Mouse (Mus musculus) forebrain, embryonic 14.5 days (tissue): ENCODE measurements around the gene Tef. TPM values are rescaled to one million over a fixed set of nuclear protein-coding genes. Genes with fewer than 3 reads are reported as not detected.

Experiments
- ATAC-seq: fragments of 200-750 bp; cut with Nextera tagmentation; 2 replicates; pipeline ENCODE4 v1.8.0; 2017; ENCODE audit warnings: mild to moderate bottlenecking, moderate library complexity
- DNase-seq: peaks from one replicate; pipeline ENCODE4 v3.0.0-alpha.2; 2015; ENCODE audit warnings: low spot score
- H3K27ac ChIP-seq: fragments of 300-500 bp; sonication (generic); 2 replicates; pipeline ENCODE4 v1.5.1; 2014; ENCODE audit warnings: low read depth, mild to moderate bottlenecking, control low read depth, low read length, moderate library complexity
- H3K27me3 ChIP-seq: fragments of 300-500 bp; sonication (generic); replicated peaks from 2 replicates; pipeline ENCODE4 v1.6.1; 2014; ENCODE audit warnings: low read length, control low read depth, mixed read lengths; ENCODE audit not compliant: control insufficient read depth, insufficient read depth
- H3K36me3 ChIP-seq: fragments of 300-500 bp; sonication (generic); 2 replicates; pipeline ENCODE4 v1.6.1; 2014; ENCODE audit warnings: low read length, control low read depth; ENCODE audit not compliant: control insufficient read depth, insufficient read depth
- H3K4me1 ChIP-seq: fragments of 300-500 bp; sonication (generic); 2 replicates; pipeline ENCODE4 v1.6.1; 2014; ENCODE audit warnings: antibody characterized with exemption, low read length, control low read depth; ENCODE audit not compliant: control insufficient read depth, insufficient read depth
- H3K4me2 ChIP-seq: fragments of 300-500 bp; sonication (generic); 2 replicates; pipeline ENCODE4 v1.6.1; 2014; ENCODE audit warnings: mild to moderate bottlenecking, control low read depth, low read length
- H3K4me3 ChIP-seq: fragments of 300-500 bp; sonication (generic); 2 replicates; pipeline ENCODE4 v1.5.1; 2014; ENCODE audit warnings: low read depth, low read length, control low read depth
- H3K9ac ChIP-seq: fragments of 300-500 bp; sonication (generic); 2 replicates; pipeline ENCODE4 v1.6.1; 2014; ENCODE audit warnings: mild to moderate bottlenecking, low read length, control low read depth, moderate library complexity
- H3K9me3 ChIP-seq: fragments of 300-500 bp; sonication (generic); replicated peaks from 2 replicates; pipeline ENCODE4 v1.6.1; 2016; ENCODE audit warnings: low read length, control low read depth, mixed read lengths; ENCODE audit not compliant: control insufficient read depth
- WGBS: fragments of 180-500 bp; shearing (Covaris S2); extraction: QIAGEN DNeasy Blood & Tissue Kit; methylation state at CpG from one replicate; pipeline ENCODE4 v1.1.7; 2014; 5-methylcytosine and 5-hydroxymethylcytosine counted together
- polyA plus RNA-seq: library from polyadenylated mRNA; unstranded; fragments of >200 nt; fragmentation: Nextera tagmentation; extraction: Ambion mirVana; gene quantifications from 2 replicates; pipeline ENCODE4 v1.2.1, GENCODE M21; 2014

Tef gene
- polyA plus RNA-seq, 1 experiment from 2014 or later = 15.1 TPM

- no peak for DNase-seq
- no peaks in the 10 kb centered on the region for H3K27me3 ChIP-seq
- H3K4me3 ChIP-seq = no peak overlapping the region
- no peaks in the 10 kb centered on the region for H3K9me3 ChIP-seq
- ATAC-seq = no peak
- no peak overlapping the region for H3K4me2 ChIP-seq
- peaks cover 4% of the 10 kb centered on the region; the same call in 1 of the 2 replicates for H3K4me1 ChIP-seq
- no peak overlapping the region for H3K9ac ChIP-seq
- H3K36me3 ChIP-seq = no peaks in the 10 kb centered on the region
- no peak overlapping the region for H3K27ac ChIP-seq
- WGBS = 56% methylated on average over 7 of the region's 7 CpGs
These were observed 35.0 kb downstream of the Tef start for GRCm38 (mm10) chr15:81836966-81837920.

GRCm38 (mm10) chr15:81838554-81839235 lies 36.5 kb downstream of the Tef start:
- H3K4me1 ChIP-seq = peaks cover 4% of the 10 kb centered on the region; the same call in 1 of the 2 replicates
- no peaks in the 10 kb centered on the region for H3K27me3 ChIP-seq
- no peak for ATAC-seq
- no peak overlapping the region for H3K4me2 ChIP-seq
- DNase-seq = peak; percentile 19
- no peak overlapping the region for H3K27ac ChIP-seq
- H3K4me3 ChIP-seq = no peak overlapping the region
- H3K9ac ChIP-seq = no peak overlapping the region
- 50% methylated on average over 14 of the region's 14 CpGs for WGBS
- no peaks in the 10 kb centered on the region for H3K36me3 ChIP-seq
- H3K9me3 ChIP-seq = no peaks in the 10 kb centered on the region

DNA sequence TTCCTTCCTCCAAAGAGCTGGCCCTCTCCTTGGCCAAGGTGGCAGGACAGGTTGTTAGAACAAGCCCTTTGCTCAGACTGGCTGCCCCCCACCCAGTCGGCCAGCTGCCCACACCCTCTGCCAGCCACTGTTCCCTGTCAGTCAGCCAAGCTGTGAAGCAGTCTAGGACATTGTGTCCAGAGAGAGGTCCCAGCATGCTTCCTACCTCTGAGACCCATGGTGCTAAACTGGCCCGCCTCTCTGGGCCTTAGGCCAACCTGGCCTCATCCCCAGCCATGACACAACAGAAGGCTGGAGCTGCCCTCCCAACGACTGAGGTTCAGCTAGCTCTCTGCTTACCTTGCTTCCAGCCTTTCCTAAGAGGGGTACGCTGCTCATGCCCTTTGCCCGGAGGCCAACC lies 37.4 kb downstream of the Tef start:
- Histone ChIP-seq H3K9me3 (no peaks in the 10 kb centered on the region), H3K27me3 (no peaks in the 10 kb centered on the region), H3K4me1 (peaks cover 4% of the 10 kb centered on the region; the same call in 1 of the 2 replicates), H3K4me3 (no peak overlapping the region), H3K36me3 (no peaks in the 10 kb centered on the region), H3K27ac (no peak overlapping the region; the same call in 1 of the 2 replicates), H3K9ac (no peak overlapping the region), H3K4me2 (no peak overlapping the region)
- DNase-seq (peak; percentile 75), ATAC-seq (peak; percentile 59; the same call in 1 of the 2 replicates)
- 55% methylated on average over 5 of the region's 5 CpGs for WGBS

- H3K4me1 ChIP-seq = peaks cover 4% of the 10 kb centered on the region; the same call in 1 of the 2 replicates
- WGBS = 94% methylated on average over 7 of the region's 7 CpGs
- H3K4me3 ChIP-seq = no peak overlapping the region
- H3K9me3 ChIP-seq = no peaks in the 10 kb centered on the region
- no peak overlapping the region for H3K9ac ChIP-seq
- H3K36me3 ChIP-seq = no peaks in the 10 kb centered on the region
- no peak overlapping the region for H3K4me2 ChIP-seq
- no peaks in the 10 kb centered on the region for H3K27me3 ChIP-seq
- H3K27ac ChIP-seq = no peak overlapping the region
- no peak for DNase-seq
- ATAC-seq = no peak
These were observed 38.1 kb downstream of the Tef start for GRCm38 (mm10) chr15:81840306-81840705.

DNA sequence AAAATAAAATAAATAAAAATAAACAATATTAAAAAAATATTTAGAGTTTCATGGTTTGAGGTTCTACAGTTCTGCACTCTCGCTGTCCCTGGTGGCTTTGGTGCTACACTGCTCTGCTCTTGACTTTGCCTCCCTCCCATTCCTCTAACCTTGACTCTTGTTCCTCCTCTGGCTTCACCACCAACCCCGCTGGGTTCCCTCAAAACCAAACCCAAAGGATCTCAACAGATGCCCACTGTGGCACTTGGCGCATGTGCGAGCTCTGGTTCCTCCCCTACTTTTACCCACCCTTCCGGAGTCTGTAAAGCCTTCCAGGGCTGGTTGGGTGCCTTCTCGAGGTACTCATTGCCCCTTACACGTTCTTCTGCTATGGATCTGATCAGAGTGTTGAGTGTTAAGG lies 40.1 kb downstream of the Tef start:
- Histone ChIP-seq H3K27ac (no peak overlapping the region), H3K9ac (no peak overlapping the region), H3K4me1 (peaks cover 4% of the 10 kb centered on the region; the same call in 1 of the 2 replicates), H3K36me3 (no peaks in the 10 kb centered on the region), H3K9me3 (no peaks in the 10 kb centered on the region), H3K27me3 (no peaks in the 10 kb centered on the region), H3K4me3 (no peak overlapping the region), H3K4me2 (no peak overlapping the region)
- WGBS = 82% methylated on average over 7 of the region's 7 CpGs
- no peak for DNase-seq
- no peak for ATAC-seq

GRCm38 (mm10) chr15:81845033-81845625 lies 42.9 kb downstream of the Tef start:
- no peak overlapping the region for H3K4me3 ChIP-seq
- H3K27me3 ChIP-seq = no peaks in the 10 kb centered on the region
- H3K27ac ChIP-seq = no peak overlapping the region
- DNase-seq = no peak
- no peak overlapping the region for H3K9ac ChIP-seq
- no peak for ATAC-seq
- no peaks in the 10 kb centered on the region for H3K4me1 ChIP-seq
- WGBS = 54% methylated on average over 5 of the region's 5 CpGs
- H3K9me3 ChIP-seq = no peaks in the 10 kb centered on the region
- H3K36me3 ChIP-seq = peaks cover 18% of the 10 kb centered on the region
- no peak overlapping the region for H3K4me2 ChIP-seq

DNA sequence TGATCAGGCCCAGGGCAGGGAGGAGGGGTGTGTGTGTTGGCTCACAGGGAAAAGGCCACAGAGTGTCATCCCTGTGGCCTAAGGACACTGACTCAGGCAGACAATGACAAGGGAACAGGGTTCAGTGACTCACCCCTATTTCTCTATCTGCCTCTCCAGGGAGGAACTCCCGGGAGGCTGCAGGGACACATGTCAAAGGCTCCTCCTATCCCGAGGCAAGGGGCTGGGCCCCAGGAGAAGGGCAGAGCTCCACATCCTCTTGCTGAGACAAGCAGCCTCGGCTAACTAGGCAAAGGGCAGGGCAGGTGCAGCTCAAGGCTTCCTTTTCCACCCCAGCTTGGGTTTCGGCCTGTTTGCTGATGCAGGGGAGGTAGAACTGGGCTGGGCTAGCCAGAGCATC lies 43.5 kb downstream of the Tef start:
- no peak for DNase-seq
- ATAC-seq = no peak
- no peaks in the 10 kb centered on the region for H3K4me1 ChIP-seq
- no peak overlapping the region for H3K4me2 ChIP-seq
- no peak overlapping the region for H3K4me3 ChIP-seq
- no peak overlapping the region for H3K9ac ChIP-seq
- H3K27ac ChIP-seq = no peak overlapping the region
- H3K9me3 ChIP-seq = no peaks in the 10 kb centered on the region
- H3K36me3 ChIP-seq = peaks cover 24% of the 10 kb centered on the region
- WGBS = 46% methylated on average over 4 of the region's 4 CpGs
- H3K27me3 ChIP-seq = no peaks in the 10 kb centered on the region

GRCm38 (mm10) chr15:81846755-81847154 lies 44.5 kb downstream of the Tef start:
- H3K4me1 ChIP-seq = no peaks in the 10 kb centered on the region
- H3K36me3 ChIP-seq = peaks cover 35% of the 10 kb centered on the region
- no peak overlapping the region for H3K9ac ChIP-seq
- no peak for ATAC-seq
- H3K4me3 ChIP-seq = no peak overlapping the region
- no peak for DNase-seq
- no peak overlapping the region for H3K27ac ChIP-seq
- no peak overlapping the region for H3K4me2 ChIP-seq
- no peaks in the 10 kb centered on the region for H3K9me3 ChIP-seq
- no peaks in the 10 kb centered on the region for H3K27me3 ChIP-seq
- 91% methylated on average over 9 of the region's 9 CpGs for WGBS
